Mouse (Mus musculus): Measurements from ENCODE around the gene Phyhd1. TPM values are rescaled to one million over a fixed set of nuclear protein-coding genes. Genes with fewer than 3 reads are reported as not detected.

The Phyhd1 gene
- polyA plus RNA-seq, 1 experiment, result 11.3 TPM

- no peak for TF ChIP-seq GATA1 (IDR thresholded peaks at IDR 0.05; ENCODE audit: borderline replicate concordance, low read length)
- no peak for TF ChIP-seq FLI1 (IDR thresholded peaks at IDR 0.05; ENCODE audit: low read length)
- H3K9me3 ChIP-seq, result no peaks in the 10 kb centered on the region
- no peaks in the 10 kb centered on the region for H3K27me3 ChIP-seq (replicated peaks)
- peaks cover 87% of the 10 kb centered on the region for H3K36me3 ChIP-seq (replicated peaks; ENCODE audit: low read length)
- H3K4me1 ChIP-seq, result peaks cover 86% of the 10 kb centered on the region
- H3K4me3 ChIP-seq (replicated peaks), result no peak overlapping the region
Measured at GRCm38 (mm10) chr2:30262840-30263441, 3.1 kb upstream of the Phyhd1 start.

GRCm38 (mm10) chr2:30263811-30264210 is 2.2 kb upstream of the Phyhd1 start:
- TF ChIP-seq GATA1 (IDR thresholded peaks at IDR 0.05; ENCODE audit: borderline replicate concordance, low read length) (no peak), FLI1 (IDR thresholded peaks at IDR 0.05; ENCODE audit: low read length) (no peak)
- Histone ChIP-seq H3K4me3 (replicated peaks) (no peak overlapping the region), H3K9me3 (no peaks in the 10 kb centered on the region), H3K36me3 (replicated peaks; ENCODE audit: low read length) (peaks cover 80% of the 10 kb centered on the region), H3K27me3 (replicated peaks) (no peaks in the 10 kb centered on the region), H3K4me1 (peaks cover 86% of the 10 kb centered on the region)

- no peak overlapping the region for H3K4me3 ChIP-seq (replicated peaks)
- H3K4me1 ChIP-seq, result peaks cover 86% of the 10 kb centered on the region
- TF ChIP-seq FLI1 (IDR thresholded peaks at IDR 0.05; ENCODE audit: low read length) (no peak), GATA1 (IDR thresholded peaks at IDR 0.05; ENCODE audit: borderline replicate concordance, low read length) (no peak)
- H3K27me3 ChIP-seq (replicated peaks), result no peaks in the 10 kb centered on the region
- peaks cover 70% of the 10 kb centered on the region for H3K36me3 ChIP-seq (replicated peaks; ENCODE audit: low read length)
- no peaks in the 10 kb centered on the region for H3K9me3 ChIP-seq
Measured at GRCm38 (mm10) chr2:30264671-30265519, 1.1 kb upstream of the Phyhd1 start.

- Histone ChIP-seq H3K9me3 (no peaks in the 10 kb centered on the region), H3K4me3 (replicated peaks) (peak overlapping the region; percentile 38), H3K4me1 (peaks cover 78% of the 10 kb centered on the region), H3K36me3 (replicated peaks; ENCODE audit: low read length) (peaks cover 56% of the 10 kb centered on the region), H3K27me3 (replicated peaks) (no peaks in the 10 kb centered on the region)
- TF ChIP-seq GATA1 (IDR thresholded peaks at IDR 0.05; ENCODE audit: borderline replicate concordance, low read length) (no peak), FLI1 (IDR thresholded peaks at IDR 0.05; ENCODE audit: low read length) (no peak)
Measured at GRCm38 (mm10) chr2:30266392-30266941, 464 bp downstream of the Phyhd1 start.

- H3K36me3 ChIP-seq (replicated peaks; ENCODE audit: low read length), result peaks cover 48% of the 10 kb centered on the region
- no peaks in the 10 kb centered on the region for H3K9me3 ChIP-seq
- H3K4me3 ChIP-seq (replicated peaks), result peak overlapping the region; percentile 72
- peaks cover 71% of the 10 kb centered on the region for H3K4me1 ChIP-seq
- H3K27me3 ChIP-seq (replicated peaks), result no peaks in the 10 kb centered on the region
- no peak for TF ChIP-seq FLI1 (IDR thresholded peaks at IDR 0.05; ENCODE audit: low read length)
- no peak for TF ChIP-seq GATA1 (IDR thresholded peaks at IDR 0.05; ENCODE audit: borderline replicate concordance, low read length)
Measured at GRCm38 (mm10) chr2:30267466-30267865, 1.5 kb downstream of the Phyhd1 start.

GRCm38 (mm10) chr2:30268371-30268770 is 2.4 kb downstream of the Phyhd1 start:
- no peaks in the 10 kb centered on the region for H3K27me3 ChIP-seq (replicated peaks)
- H3K4me1 ChIP-seq, result peaks cover 68% of the 10 kb centered on the region
- peaks cover 46% of the 10 kb centered on the region for H3K36me3 ChIP-seq (replicated peaks; ENCODE audit: low read length)
- H3K4me3 ChIP-seq (replicated peaks), result peak overlapping the region; percentile 23
- TF ChIP-seq FLI1 (IDR thresholded peaks at IDR 0.05; ENCODE audit: low read length), result no peak
- no peak for TF ChIP-seq GATA1 (IDR thresholded peaks at IDR 0.05; ENCODE audit: borderline replicate concordance, low read length)
- H3K9me3 ChIP-seq, result no peaks in the 10 kb centered on the region

- peaks cover 38% of the 10 kb centered on the region for H3K36me3 ChIP-seq (replicated peaks; ENCODE audit: low read length)
- H3K9me3 ChIP-seq, result no peaks in the 10 kb centered on the region
- H3K27me3 ChIP-seq (replicated peaks), result no peaks in the 10 kb centered on the region
- H3K4me3 ChIP-seq (replicated peaks), result peak overlapping the region; percentile 39
- H3K4me1 ChIP-seq, result peaks cover 63% of the 10 kb centered on the region
- TF ChIP-seq FLI1 (IDR thresholded peaks at IDR 0.05; ENCODE audit: low read length) (no peak), GATA1 (IDR thresholded peaks at IDR 0.05; ENCODE audit: borderline replicate concordance, low read length) (no peak)
Measured at GRCm38 (mm10) chr2:30269241-30269990, 3.4 kb downstream of the Phyhd1 start.

GRCm38 (mm10) chr2:30270134-30270533 is 4.1 kb downstream of the Phyhd1 start:
- Histone ChIP-seq H3K36me3 (replicated peaks; ENCODE audit: low read length) (peaks cover 32% of the 10 kb centered on the region), H3K9me3 (no peaks in the 10 kb centered on the region), H3K4me1 (peaks cover 56% of the 10 kb centered on the region), H3K27me3 (replicated peaks) (no peaks in the 10 kb centered on the region), H3K4me3 (replicated peaks) (no peak overlapping the region)
- TF ChIP-seq FLI1 (IDR thresholded peaks at IDR 0.05; ENCODE audit: low read length) (no peak), GATA1 (IDR thresholded peaks at IDR 0.05; ENCODE audit: borderline replicate concordance, low read length) (no peak)

GRCm38 (mm10) chr2:30280743-30281142 is 14.7 kb downstream of the Phyhd1 start, which contains the start of gene Gm28038:
TSS of gene Gm28038 (plus strand) at chr2:30281043.
- no peaks in the 10 kb centered on the region for H3K9me3 ChIP-seq
- peaks cover 32% of the 10 kb centered on the region for H3K36me3 ChIP-seq (replicated peaks; ENCODE audit: low read length)
- H3K4me1 ChIP-seq, result peaks cover 28% of the 10 kb centered on the region
- H3K27me3 ChIP-seq (replicated peaks), result no peaks in the 10 kb centered on the region
- H3K4me3 ChIP-seq (replicated peaks), result no peak within 1 kb of the TSS
- TF ChIP-seq FLI1 (IDR thresholded peaks at IDR 0.05; ENCODE audit: low read length) (no peak), GATA1 (IDR thresholded peaks at IDR 0.05; ENCODE audit: borderline replicate concordance, low read length) (no peak)

Measured in megakaryocyte, embryonic 14.5 days (primary cell).